Mouse (Mus musculus) right cerebral cortex, postnatal 10 days (tissue): ENCODE measurements around the gene Olfr512.

ENCODE experiments used
- DNase-seq, 2 experiments: peaks; one replicate each; pipeline ENCODE4 v3.0.0; 2021; ENCODE audit warnings: low spot score in 2 of 2

Gene Olfr512

GRCm38 (mm10) chr7:108713020-108713419 is at the start of gene Olfr512:
Olfr512 (plus strand) TSS chr7:108713320.
- no peak for DNase-seq

GRCm38 (mm10) chr7:108666118-108666517 is 47.0 kb upstream of the Olfr512 start, which contains the start of gene Olfr510:
Olfr510 (plus strand) TSS chr7:108666418.
- no peak for DNase-seq

DNA sequence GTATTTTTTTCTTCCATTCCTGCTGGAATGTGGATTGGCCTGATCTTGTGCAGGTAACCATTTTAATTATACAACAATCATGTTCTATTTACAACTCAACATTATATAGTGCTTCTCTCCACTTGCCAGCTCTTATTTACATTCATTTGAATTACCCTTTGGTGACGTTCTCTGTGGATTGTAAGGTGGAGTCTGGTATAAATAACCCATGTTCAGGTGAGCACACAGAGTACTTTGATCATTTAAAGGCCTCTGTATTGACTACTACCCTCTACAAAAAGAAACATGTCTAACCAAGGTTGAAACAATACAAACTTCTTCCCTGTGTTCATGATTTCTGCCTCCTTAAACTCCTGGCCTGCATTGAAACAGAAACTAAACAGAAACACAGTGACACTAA is 42.1 kb upstream of the Olfr512 start:
- DNase-seq, result no peak

GRCm38 (mm10) chr7:108678886-108679285 is 34.2 kb upstream of the Olfr512 start:
- no peak for DNase-seq

- DNase-seq, result no peak
These were observed 37.6 kb downstream of the Olfr512 start, which contains the start of gene Olfr513 for GRCm38 (mm10) chr7:108750673-108751072. Olfr513 (plus strand) TSS chr7:108750973.

- DNase-seq, result no peak
These were observed 47.3 kb downstream of the Olfr512 start for GRCm38 (mm10) chr7:108760411-108760810.
